Mouse (Mus musculus): ENCODE measurements around the gene Dmd.

DNA sequence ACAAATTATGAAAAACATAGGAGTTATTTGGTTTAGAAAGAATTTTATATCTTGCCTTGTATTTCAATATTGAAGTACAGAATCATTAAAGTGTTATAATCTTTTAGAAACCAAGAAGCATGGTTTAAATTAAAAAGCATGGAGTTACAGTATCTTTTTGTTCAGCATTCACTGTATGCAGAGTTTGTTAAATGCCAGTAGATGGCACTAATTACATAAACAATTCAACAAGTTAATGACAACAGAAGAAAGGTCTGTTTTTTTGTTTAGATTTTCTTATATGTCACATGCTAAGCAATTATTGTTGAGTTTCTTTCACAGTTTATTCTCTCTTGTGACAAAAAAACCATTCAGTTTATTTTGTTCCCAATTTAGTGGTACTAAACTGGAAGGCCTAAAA, 1649.8 kb downstream of the Dmd start:
- no peak for TF ChIP-seq CTCF (IDR thresholded peaks at IDR 0.05; ENCODE audit: borderline replicate concordance, control insufficient read depth, extremely low read depth, insufficient read depth, low read length, poor library complexity)
- TF ChIP-seq POLR2A (IDR thresholded peaks at IDR 0.05; ENCODE audit: control insufficient read depth, extremely low read depth, insufficient read depth, low read length, poor library complexity): no peak
